In the genomic region with DNA sequence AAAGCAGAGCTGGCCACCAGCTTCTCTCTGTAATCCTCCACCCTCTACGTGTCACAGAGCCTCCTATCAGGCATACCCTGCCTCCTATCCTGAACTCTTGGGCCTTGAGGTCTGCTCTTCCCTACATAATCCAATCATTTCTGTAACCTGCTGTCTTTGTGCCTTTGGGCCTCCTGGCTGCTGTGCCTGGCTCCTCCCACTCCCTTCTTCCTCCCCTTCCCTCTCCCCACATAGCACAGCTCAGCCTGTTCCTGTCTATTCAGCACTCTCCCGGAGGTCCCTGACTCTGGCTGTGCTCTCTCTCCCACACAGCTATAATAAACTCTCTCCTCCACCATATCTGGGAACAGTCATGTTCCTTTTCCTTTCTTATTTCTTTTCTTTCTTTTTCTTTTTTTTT, we compare ENCODE assay signal across 9 mouse cellular contexts. TPM values are rescaled to one million over a fixed set of nuclear protein-coding genes. Genes with fewer than 3 reads are reported as not detected.
DNase-seq lines count a peak whose midpoint lies in the region; ATAC-seq lines count a peak whose summit lies in the region.
"Had no signal": no experiment of that assay in that cellular context is flagged by ENCODE, and none has a peak within 500 bp of the region (broad histone marks: within the 10 kb centered on the region; RNA-seq: fewer than 3 reads in every experiment).

A gene (plus strand): TSS at position 298 of the 400 bp plus-strand sequence.

- no peaks in the 10 kb centered on the region for H3K9me3 ChIP-seq in midbrain, embryonic 11.5 days (ENCODE audit: control insufficient read depth, low read length)
- no peaks in the 10 kb centered on the region for H3K9me3 ChIP-seq in midbrain, embryonic 10.5 days (replicated peaks)
- no peaks in the 10 kb centered on the region for H3K9me3 ChIP-seq in forebrain, embryonic 14.5 days (replicated peaks; ENCODE audit: control insufficient read depth, low read length)

- peak; percentile 61 for DNase-seq in midbrain, embryonic 11.5 days (ENCODE audit: low spot score, missing footprints)
- no peak for DNase-seq in midbrain, embryonic 10.5 days (ENCODE audit: low spot score)
- peak; percentile 40 for DNase-seq in forebrain, embryonic 14.5 days (ENCODE audit: low spot score)
- DNase-seq in kidney, postnatal 36 days: peak; percentile 39 to 41
- peak; percentile 80 for DNase-seq in retina, embryonic 14.5 days (ENCODE audit: low spot score)
- no peak for DNase-seq in right cerebral cortex, postnatal 14 days
- DNase-seq in spleen, postnatal 4 days (ENCODE audit: low spot score in 2 of 2): no peak
- no peak for DNase-seq in adrenal gland, postnatal 10 days

- H3K27ac ChIP-seq in midbrain, embryonic 11.5 days (ENCODE audit: low read depth, low read length): no peak within 1 kb of the TSS
- H3K27ac ChIP-seq in midbrain, embryonic 10.5 days (replicated peaks): no peak within 1 kb of the TSS
- H3K27ac ChIP-seq in forebrain, embryonic 14.5 days (ENCODE audit: low read depth, low read length): 0 out of 2 replicates have a peak within 1 kb of the TSS, but pooled peaks have one; percentile 15

- no peaks in the 10 kb centered on the region for H3K4me1 ChIP-seq in midbrain, embryonic 11.5 days (ENCODE audit: control insufficient read depth, insufficient read depth, low read length)
- peaks cover 14% of the 10 kb centered on the region; the same call in 1 of the 2 replicates for H3K4me1 ChIP-seq in midbrain, embryonic 10.5 days
- no peaks in the 10 kb centered on the region for H3K4me1 ChIP-seq in forebrain, embryonic 14.5 days (ENCODE audit: control insufficient read depth, insufficient read depth, low read length)

- no peaks in the 10 kb centered on the region for H3K27me3 ChIP-seq in midbrain, embryonic 11.5 days (ENCODE audit: control insufficient read depth, insufficient read depth, low read length)
- no peaks in the 10 kb centered on the region for H3K27me3 ChIP-seq in midbrain, embryonic 10.5 days (ENCODE audit: low read depth, poor library complexity, severe bottlenecking)
- no peaks in the 10 kb centered on the region for H3K27me3 ChIP-seq in forebrain, embryonic 14.5 days (replicated peaks; ENCODE audit: control insufficient read depth, insufficient read depth, low read length)

- WGBS in midbrain, embryonic 11.5 days: 10% methylated on average over 2 of the region's 2 CpGs
- WGBS in midbrain, embryonic 10.5 days: 9% methylated on average over 2 of the region's 2 CpGs
- WGBS in forebrain, embryonic 14.5 days: 3% methylated on average over 2 of the region's 2 CpGs

- no peak within 1 kb of the TSS for H3K9ac ChIP-seq in midbrain, embryonic 11.5 days (ENCODE audit: low read length)
- H3K9ac ChIP-seq in forebrain, embryonic 14.5 days (ENCODE audit: low read length): no peak within 1 kb of the TSS

- H3K4me2 ChIP-seq in midbrain, embryonic 11.5 days: no peak within 1 kb of the TSS
- no peak within 1 kb of the TSS for H3K4me2 ChIP-seq in forebrain, embryonic 14.5 days (ENCODE audit: low read length)

- H3K4me3 ChIP-seq in midbrain, embryonic 11.5 days (ENCODE audit: low read depth, low read length): no peak within 1 kb of the TSS
- H3K4me3 ChIP-seq in midbrain, embryonic 10.5 days: no peak within 1 kb of the TSS
- H3K4me3 ChIP-seq in forebrain, embryonic 14.5 days (ENCODE audit: low read depth, low read length): no peak within 1 kb of the TSS
- H3K4me3 ChIP-seq: myocyte had no signal

- ATAC-seq in midbrain, embryonic 11.5 days (ENCODE audit: low FRiP score): no peak
- peak; percentile 72; the same call in 1 of the 2 replicates for ATAC-seq in forebrain, embryonic 14.5 days

- no peaks in the 10 kb centered on the region for H3K36me3 ChIP-seq in midbrain, embryonic 11.5 days (ENCODE audit: control insufficient read depth, insufficient read depth, low read length)
- H3K36me3 ChIP-seq in midbrain, embryonic 10.5 days: no peaks in the 10 kb centered on the region
- no peaks in the 10 kb centered on the region for H3K36me3 ChIP-seq in forebrain, embryonic 14.5 days (ENCODE audit: control insufficient read depth, insufficient read depth, low read length)

RNA-seq across cellular contexts. Expression of the gene that starts here (rescaled TPM):
- polyA plus RNA-seq in midbrain, embryonic 11.5 days (2014; fragmentation: Nextera tagmentation; extraction: Ambion mirVana): 2.6 and 3.3 TPM in 2 replicates
- 2.9 and 3.0 TPM in 2 replicates for polyA plus RNA-seq in midbrain, embryonic 10.5 days (2016; fragmentation: Nextera tagmentation; extraction: Ambion mirVana)
- 2.1 and 3.4 TPM in 2 replicates for polyA plus RNA-seq in forebrain, embryonic 14.5 days (2014; fragmentation: Nextera tagmentation; extraction: Ambion mirVana)
- 1 to 10 TPM; 5.1 to 7.8 TPM for total RNA-seq in adrenal gland, postnatal 10 days (2021)

Comparison
In these comparisons a context has a peak if more than half of its experiments do, and no peak if none do; other contexts are left out.
1. DNase-seq: peak in midbrain, embryonic 11.5 days (single experiment), forebrain, embryonic 14.5 days (single experiment), kidney, postnatal 36 days (2 of 2) and retina, embryonic 14.5 days (single experiment); none in midbrain, embryonic 10.5 days (single experiment), right cerebral cortex, postnatal 14 days (single experiment), spleen, postnatal 4 days (0 of 2) and adrenal gland, postnatal 10 days (single experiment).